Mouse (Mus musculus) E14TG2a.4 (cell line): ENCODE measurements at regions not wholly inside any gene's neighbourhood (a gene's known extent, or its start where the extent isn't known, plus 50 kb on each side); places are given as distances from the start of the nearest gene placed in this dataset.

Experiments used
- H3K27me3 ChIP-seq: 2 replicates; pipeline ENCODE4 v1.6.1; 2014; ENCODE audit warnings: low read length, control low read depth; ENCODE audit not compliant: insufficient read depth
- H3K36me3 ChIP-seq: 2 replicates; pipeline ENCODE4 v1.6.1; 2014; ENCODE audit warnings: low read length, control low read depth; ENCODE audit not compliant: insufficient read depth
- H3K4me1 ChIP-seq: replicated peaks from 2 replicates; pipeline ENCODE4 v1.6.1; 2014; ENCODE audit warnings: low read depth, low read length, control low read depth
- H3K4me3 ChIP-seq: replicated peaks from 2 replicates; pipeline ENCODE4 v1.5.1; 2014; ENCODE audit warnings: mild to moderate bottlenecking, low read length
- H3K9me3 ChIP-seq: 2 replicates; pipeline ENCODE4 v1.6.1; 2014; ENCODE audit warnings: low read length, control low read depth
- CTCF ChIP-seq: conservative IDR thresholded peaks from 2 replicates; pipeline ENCODE4 v1.5.1; 2014; ENCODE audit warnings: low read length
- NANOG ChIP-seq: IDR thresholded peaks from 2 replicates; pipeline ENCODE4 v1.6.1; 2014; ENCODE audit warnings: borderline replicate concordance, low read length, mixed read lengths
- POU5F1 ChIP-seq: IDR thresholded peaks from 2 replicates; pipeline ENCODE4 v1.6.1; 2014; ENCODE audit warnings: low read length, borderline replicate concordance

- no peak overlapping the region for H3K4me3 ChIP-seq
- no peaks in the 10 kb centered on the region for H3K4me1 ChIP-seq
- no peaks in the 10 kb centered on the region for H3K36me3 ChIP-seq
- H3K27me3 ChIP-seq = no peaks in the 10 kb centered on the region
- TF ChIP-seq NANOG (no peak), POU5F1 (no peak), CTCF (no peak)
- no peaks in the 10 kb centered on the region for H3K9me3 ChIP-seq
Observed at GRCm38 (mm10) chr1:73072237-73072904, 56.7 kb upstream of the Tnp1 start.

- H3K27me3 ChIP-seq = no peaks in the 10 kb centered on the region
- no peaks in the 10 kb centered on the region for H3K9me3 ChIP-seq
- no peak overlapping the region for H3K4me3 ChIP-seq
- TF ChIP-seq POU5F1 (no peak), NANOG (no peak), CTCF (no peak)
- H3K36me3 ChIP-seq = no peaks in the 10 kb centered on the region
- no peaks in the 10 kb centered on the region for H3K4me1 ChIP-seq
Observed at GRCm38 (mm10) chr1:73070126-73070525, 54.4 kb upstream of the Tnp1 start.
